Mouse (Mus musculus) cerebellum, adult 18-20 months (tissue): ENCODE measurements around the gene Slc26a11.
"Not testable (repeated sequence)": the region's sequence is repeated elsewhere in the genome, so short reads cannot be mapped to it uniquely, and the experiment has no call there.

ENCODE experiments used
- DNase-seq, 2 experiments: peaks; one replicate each; pipeline ENCODE4 v3.0.0; 2021

Slc26a11 gene

GRCm38 (mm10) chr11:119362769-119363533 is 7.6 kb downstream of the Slc26a11 start:
- DNase-seq: no peak

- DNase-seq: peak; percentile 71 to 82
Observed at GRCm38 (mm10) chr11:119363534-119364145, 8.3 kb downstream of the Slc26a11 start.

GRCm38 (mm10) chr11:119375425-119375824 is 20.1 kb downstream of the Slc26a11 start:
- no peak for DNase-seq

- no peak for DNase-seq
Observed at GRCm38 (mm10) chr11:119377326-119377725, 22.0 kb downstream of the Slc26a11 start.

GRCm38 (mm10) chr11:119378551-119378950 is 23.2 kb downstream of the Slc26a11 start:
- no peak for DNase-seq

- DNase-seq: no peak
Observed at GRCm38 (mm10) chr11:119381631-119382337, 26.4 kb downstream of the Slc26a11 start.

- no peak for DNase-seq
Observed at GRCm38 (mm10) chr11:119382338-119382850, 27.0 kb downstream of the Slc26a11 start.

GRCm38 (mm10) chr11:119384904-119385303 is 29.5 kb downstream of the Slc26a11 start:
- no peak for DNase-seq

GRCm38 (mm10) chr11:119386306-119386705 is 30.9 kb downstream of the Slc26a11 start:
- DNase-seq: no peak

GRCm38 (mm10) chr11:119387273-119387672 is 31.9 kb downstream of the Slc26a11 start:
- DNase-seq: not testable (repeated sequence)

GRCm38 (mm10) chr11:119389851-119390270 is 34.5 kb downstream of the Slc26a11 start:
- peak; percentile 55 to 66 for DNase-seq

- peak; percentile 15 to 43 for DNase-seq
Observed at GRCm38 (mm10) chr11:119390271-119391231, 35.2 kb downstream of the Slc26a11 start.

- DNase-seq: no peak
Observed at GRCm38 (mm10) chr11:119391386-119392000, 36.1 kb downstream of the Slc26a11 start.

GRCm38 (mm10) chr11:119392001-119392614 is 36.8 kb downstream of the Slc26a11 start:
- DNase-seq: peak in 1 of 2 experiments; percentile 11

- peak; percentile 19 for DNase-seq
Observed at GRCm38 (mm10) chr11:119392800-119393482, 37.6 kb downstream of the Slc26a11 start, which contains the start of gene Rnf213. Gene Rnf213 (plus strand): TSS chr11:119393100.

GRCm38 (mm10) chr11:119393483-119393804 is 38.1 kb downstream of the Slc26a11 start:
- no peak for DNase-seq

GRCm38 (mm10) chr11:119394210-119394609 is 38.9 kb downstream of the Slc26a11 start:
- DNase-seq: no peak

- DNase-seq: no peak
Observed at GRCm38 (mm10) chr11:119395394-119395793, 40.0 kb downstream of the Slc26a11 start.

GRCm38 (mm10) chr11:119395931-119396330 is 40.6 kb downstream of the Slc26a11 start:
- no peak for DNase-seq

GRCm38 (mm10) chr11:119396461-119396860 is 41.1 kb downstream of the Slc26a11 start:
- no peak for DNase-seq
